Mouse (Mus musculus) lung, postnatal 14 days (tissue): ENCODE data around the gene Spa17.

Experiments used
- DNase-seq: peaks from one replicate; pipeline ENCODE4 v3.0.0; 2021

The Spa17 gene

GRCm38 (mm10) chr9:37556366-37556765 lies 57.2 kb downstream of the Spa17 start:
- no peak for DNase-seq

GRCm38 (mm10) chr9:37554838-37555748 lies 58.4 kb downstream of the Spa17 start, which contains the start of gene Siae:
TSS of gene Siae (plus strand) at chr9:37555698.
- no peak for DNase-seq

GRCm38 (mm10) chr9:37554279-37554678 lies 59.2 kb downstream of the Spa17 start:
- DNase-seq = no peak
